Mouse (Mus musculus): ENCODE data around the gene Mmp14. TPM values are rescaled to one million over a fixed set of nuclear protein-coding genes. Genes with fewer than 3 reads are reported as not detected.

Gene Mmp14
- polyA plus RNA-seq, 1 experiment = 24.9 TPM

GRCm38 (mm10) chr14:54482498-54482897, 51.1 kb downstream of the Mmp14 start:
- Histone ChIP-seq H3K4me3 (ENCODE audit: insufficient read depth, low read length) (no peak overlapping the region), H3K4me1 (ENCODE audit: control insufficient read depth, insufficient read depth, low read length) (peaks cover 8% of the 10 kb centered on the region; the same call in 1 of the 2 replicates), H3K27ac (ENCODE audit: insufficient read depth, low read depth, low read length) (no peak overlapping the region)
- peak; percentile 56; the same call in 1 of the 2 replicates for TF ChIP-seq CTCF (IDR thresholded peaks at IDR 0.05; ENCODE audit: low read depth, low read length)
- TF ChIP-seq POLR2A (IDR thresholded peaks at IDR 0.05; ENCODE audit: borderline replicate concordance, low read depth, low read length) = no peak

GRCm38 (mm10) chr14:54485899-54486298, 54.5 kb downstream of the Mmp14 start:
- TF ChIP-seq POLR2A (IDR thresholded peaks at IDR 0.05; ENCODE audit: borderline replicate concordance, low read depth, low read length) (no peak), CTCF (IDR thresholded peaks at IDR 0.05; ENCODE audit: low read depth, low read length) (no peak)
- H3K27ac ChIP-seq (ENCODE audit: insufficient read depth, low read depth, low read length) = no peak overlapping the region
- H3K4me3 ChIP-seq (ENCODE audit: insufficient read depth, low read length) = no peak overlapping the region
- H3K4me1 ChIP-seq (ENCODE audit: control insufficient read depth, insufficient read depth, low read length) = peaks cover 8% of the 10 kb centered on the region; the same call in 1 of the 2 replicates

GRCm38 (mm10) chr14:54487732-54488131, 56.3 kb downstream of the Mmp14 start:
- TF ChIP-seq POLR2A (IDR thresholded peaks at IDR 0.05; ENCODE audit: borderline replicate concordance, low read depth, low read length) = no peak
- TF ChIP-seq CTCF (IDR thresholded peaks at IDR 0.05; ENCODE audit: low read depth, low read length) = no peak
- Histone ChIP-seq H3K27ac (ENCODE audit: insufficient read depth, low read depth, low read length) (no peak overlapping the region), H3K4me3 (ENCODE audit: insufficient read depth, low read length) (no peak overlapping the region)

GRCm38 (mm10) chr14:54488350-54488749, 56.9 kb downstream of the Mmp14 start:
- TF ChIP-seq CTCF (IDR thresholded peaks at IDR 0.05; ENCODE audit: low read depth, low read length) (no peak), POLR2A (IDR thresholded peaks at IDR 0.05; ENCODE audit: borderline replicate concordance, low read depth, low read length) (no peak)
- Histone ChIP-seq H3K4me1 (ENCODE audit: control insufficient read depth, insufficient read depth, low read length) (peaks cover 9% of the 10 kb centered on the region), H3K4me3 (ENCODE audit: insufficient read depth, low read length) (no peak overlapping the region), H3K27ac (ENCODE audit: insufficient read depth, low read depth, low read length) (no peak overlapping the region)

More at GRCm38 (mm10) chr14:54487732-54488131, 56.3 kb downstream of the Mmp14 start:
- H3K4me1 ChIP-seq (ENCODE audit: control insufficient read depth, insufficient read depth, low read length) = peaks cover 5% of the 10 kb centered on the region

GRCm38 (mm10) chr14:54492345-54493131, 61.1 kb downstream of the Mmp14 start:
- peak overlapping the region; percentile 40 for H3K4me3 ChIP-seq (ENCODE audit: insufficient read depth, low read length)
- TF ChIP-seq CTCF (IDR thresholded peaks at IDR 0.05; ENCODE audit: low read depth, low read length) (no peak), POLR2A (IDR thresholded peaks at IDR 0.05; ENCODE audit: borderline replicate concordance, low read depth, low read length) (no peak)
- no peak overlapping the region for H3K27ac ChIP-seq (ENCODE audit: insufficient read depth, low read depth, low read length)
- peaks cover 15% of the 10 kb centered on the region for H3K4me1 ChIP-seq (ENCODE audit: control insufficient read depth, insufficient read depth, low read length)

- Histone ChIP-seq H3K4me1 (ENCODE audit: control insufficient read depth, insufficient read depth, low read length) (peaks cover 15% of the 10 kb centered on the region), H3K27ac (ENCODE audit: insufficient read depth, low read depth, low read length) (no peak overlapping the region), H3K4me3 (ENCODE audit: insufficient read depth, low read length) (no peak overlapping the region)
- TF ChIP-seq POLR2A (IDR thresholded peaks at IDR 0.05; ENCODE audit: borderline replicate concordance, low read depth, low read length) = no peak
- TF ChIP-seq CTCF (IDR thresholded peaks at IDR 0.05; ENCODE audit: low read depth, low read length) = no peak
Measured at GRCm38 (mm10) chr14:54493236-54493635, 61.8 kb downstream of the Mmp14 start.

GRCm38 (mm10) chr14:54494234-54494633, 62.8 kb downstream of the Mmp14 start:
- Histone ChIP-seq H3K4me3 (ENCODE audit: insufficient read depth, low read length) (no peak overlapping the region), H3K27ac (ENCODE audit: insufficient read depth, low read depth, low read length) (no peak overlapping the region), H3K4me1 (ENCODE audit: control insufficient read depth, insufficient read depth, low read length) (peaks cover 15% of the 10 kb centered on the region)
- TF ChIP-seq POLR2A (IDR thresholded peaks at IDR 0.05; ENCODE audit: borderline replicate concordance, low read depth, low read length) (no peak), CTCF (IDR thresholded peaks at IDR 0.05; ENCODE audit: low read depth, low read length) (peak; percentile 86)

Other genes with a start within 250 kb of the Mmp14 start
- 121 and 130 TPM in 2 replicates for gene Dad1, start 177.5 kb upstream of the Mmp14 start, polyA plus RNA-seq (2012; ENCODE audit: insufficient read depth, insufficient read length, missing spikeins)
- gene Abhd4, start 177.4 kb upstream of the Mmp14 start, polyA plus RNA-seq (2012; ENCODE audit: insufficient read depth, insufficient read length, missing spikeins) = 75.4 and 82.0 TPM in 2 replicates
- not detected in 2 replicates for gene Olfr49, start 146.7 kb upstream of the Mmp14 start, polyA plus RNA-seq (2012; ENCODE audit: insufficient read depth, insufficient read length, missing spikeins)
- 84.0 and 93.1 TPM in 2 replicates for gene Oxa1l, start 70.8 kb upstream of the Mmp14 start, polyA plus RNA-seq (2012; ENCODE audit: insufficient read depth, insufficient read length, missing spikeins)
- gene Slc7a7, start 13.8 kb upstream of the Mmp14 start, polyA plus RNA-seq (2012; ENCODE audit: insufficient read depth, insufficient read length, missing spikeins) = 30.9 and 32.7 TPM in 2 replicates
- 88.5 and 89.7 TPM in 2 replicates for gene Mrpl52, start 4.7 kb upstream of the Mmp14 start, polyA plus RNA-seq (2012; ENCODE audit: insufficient read depth, insufficient read length, missing spikeins)
- 64.2 and 81.2 TPM in 2 replicates for gene Lrp10, start 32.5 kb downstream of the Mmp14 start, polyA plus RNA-seq (2012; ENCODE audit: insufficient read depth, insufficient read length, missing spikeins)
- gene Rem2, start 44.5 kb downstream of the Mmp14 start, polyA plus RNA-seq (2012; ENCODE audit: insufficient read depth, insufficient read length, missing spikeins) = not detected in 2 replicates
- gene Prmt5, start 85.9 kb downstream of the Mmp14 start, polyA plus RNA-seq (2012; ENCODE audit: insufficient read depth, insufficient read length, missing spikeins) = 14.7 and 16.1 TPM in 2 replicates
- gene Haus4, start 123.0 kb downstream of the Mmp14 start, polyA plus RNA-seq (2012; ENCODE audit: insufficient read depth, insufficient read length, missing spikeins) = 29.3 and 31.9 TPM in 2 replicates
- gene Ajuba, start 145.9 kb downstream of the Mmp14 start, polyA plus RNA-seq (2012; ENCODE audit: insufficient read depth, insufficient read length, missing spikeins) = 0.84 and 0.91 TPM in 2 replicates
- gene 4931414P19Rik, start 174.4 kb downstream of the Mmp14 start, polyA plus RNA-seq (2012; ENCODE audit: insufficient read depth, insufficient read length, missing spikeins) = 4.1 and 8.3 TPM in 2 replicates
- gene Psmb5, start 186.4 kb downstream of the Mmp14 start, polyA plus RNA-seq (2012; ENCODE audit: insufficient read depth, insufficient read length, missing spikeins) = 99.1 and 108 TPM in 2 replicates
- gene Psmb11, start 189.8 kb downstream of the Mmp14 start, polyA plus RNA-seq (2012; ENCODE audit: insufficient read depth, insufficient read length, missing spikeins) = not detected in 2 replicates
- gene Gm17606, start 209.3 kb downstream of the Mmp14 start, polyA plus RNA-seq (2012; ENCODE audit: insufficient read depth, insufficient read length, missing spikeins) = not detected in 2 replicates
- 0.48 and 0.71 TPM in 2 replicates for gene Cdh24, start 209.8 kb downstream of the Mmp14 start, polyA plus RNA-seq (2012; ENCODE audit: insufficient read depth, insufficient read length, missing spikeins)

Measured in bone marrow macrophage, adult 2 months (primary cell).